Mouse (Mus musculus) megakaryocyte, embryonic 14.5 days (primary cell): Measurements from ENCODE around the gene Slc39a11. TPM values are rescaled to one million over a fixed set of nuclear protein-coding genes. Genes with fewer than 3 reads are reported as not detected.
"Not testable (repeated sequence)": the region's sequence is repeated elsewhere in the genome, so short reads cannot be mapped to it uniquely, and the experiment has no call there.

Source experiments
- H3K27me3 ChIP-seq: replicated peaks from 2 replicates; pipeline ENCODE3; 2012; ENCODE audit warnings: inconsistent platforms
- H3K36me3 ChIP-seq: replicated peaks from 2 replicates; pipeline ENCODE3; 2012; ENCODE audit warnings: low read length, inconsistent platforms, mixed read lengths
- H3K4me1 ChIP-seq: 2 replicates; pipeline ENCODE4 v1.6.1; 2012; ENCODE audit warnings: inconsistent platforms
- H3K4me3 ChIP-seq: replicated peaks from 2 replicates; pipeline ENCODE3; 2012; ENCODE audit warnings: moderate library complexity, mild to moderate bottlenecking, inconsistent platforms
- H3K9me3 ChIP-seq: 2 replicates; pipeline ENCODE4 v1.6.1; 2012; ENCODE audit warnings: inconsistent platforms
- FLI1 ChIP-seq: IDR thresholded peaks from 2 replicates; pipeline ENCODE4 v1.6.1; 2012; ENCODE audit warnings: low read length, inconsistent platforms, mixed read lengths
- GATA1 ChIP-seq: IDR thresholded peaks from 3 replicates; pipeline ENCODE4 v1.6.1; 2012; ENCODE audit warnings: mixed read lengths, low read length, inconsistent platforms, borderline replicate concordance
- polyA plus RNA-seq: library from polyadenylated mRNA; stranded (reverse); fragments of >175 nt; gene quantifications from 2 replicates; pipeline ENCODE4 v1.2.3, GENCODE M21; 2012; ENCODE audit warnings: low replicate concordance; ENCODE audit not compliant: insufficient read depth

The Slc39a11 gene
- polyA plus RNA-seq, 1 experiment = 20.6 TPM

GRCm38 (mm10) chr11:113572641-113573040 lies 77.2 kb downstream of the Slc39a11 start:
- H3K4me1 ChIP-seq = peaks cover 3% of the 10 kb centered on the region; the same call in 1 of the 2 replicates
- peaks cover 12% of the 10 kb centered on the region for H3K27me3 ChIP-seq
- H3K9me3 ChIP-seq = no peaks in the 10 kb centered on the region
- TF ChIP-seq GATA1 (no peak), FLI1 (no peak)
- H3K4me3 ChIP-seq = no peak overlapping the region
- no peaks in the 10 kb centered on the region for H3K36me3 ChIP-seq

GRCm38 (mm10) chr11:113571616-113572015 lies 78.3 kb downstream of the Slc39a11 start:
- Histone ChIP-seq H3K27me3 (peaks cover 12% of the 10 kb centered on the region), H3K9me3 (no peaks in the 10 kb centered on the region), H3K4me3 (no peak overlapping the region), H3K4me1 (peaks cover 3% of the 10 kb centered on the region; the same call in 1 of the 2 replicates), H3K36me3 (no peaks in the 10 kb centered on the region)
- TF ChIP-seq GATA1 (no peak), FLI1 (no peak)

- no peaks in the 10 kb centered on the region for H3K9me3 ChIP-seq
- H3K27me3 ChIP-seq = peaks cover 12% of the 10 kb centered on the region
- no peaks in the 10 kb centered on the region for H3K36me3 ChIP-seq
- peaks cover 23% of the 10 kb centered on the region for H3K4me1 ChIP-seq
- H3K4me3 ChIP-seq = no peak overlapping the region
- TF ChIP-seq FLI1 = no peak
- no peak for TF ChIP-seq GATA1
Measured at GRCm38 (mm10) chr11:113568999-113569398, 80.9 kb downstream of the Slc39a11 start.

- not testable (repeated sequence) for H3K4me3 ChIP-seq, H3K36me3 ChIP-seq, H3K9me3 ChIP-seq, H3K27me3 ChIP-seq
- H3K4me1 ChIP-seq = peaks cover 21% of the 10 kb centered on the region
Measured at GRCm38 (mm10) chr11:113567926-113568325, 82.0 kb downstream of the Slc39a11 start.

GRCm38 (mm10) chr11:113565006-113565995 lies 84.6 kb downstream of the Slc39a11 start:
- H3K27me3 ChIP-seq = peaks cover 5% of the 10 kb centered on the region
- TF ChIP-seq FLI1 (no peak), GATA1 (no peak)
- peak overlapping the region; percentile 94 for H3K4me3 ChIP-seq
- no peaks in the 10 kb centered on the region for H3K9me3 ChIP-seq
- peaks cover 21% of the 10 kb centered on the region for H3K4me1 ChIP-seq
- H3K36me3 ChIP-seq = peaks cover 18% of the 10 kb centered on the region

DNA sequence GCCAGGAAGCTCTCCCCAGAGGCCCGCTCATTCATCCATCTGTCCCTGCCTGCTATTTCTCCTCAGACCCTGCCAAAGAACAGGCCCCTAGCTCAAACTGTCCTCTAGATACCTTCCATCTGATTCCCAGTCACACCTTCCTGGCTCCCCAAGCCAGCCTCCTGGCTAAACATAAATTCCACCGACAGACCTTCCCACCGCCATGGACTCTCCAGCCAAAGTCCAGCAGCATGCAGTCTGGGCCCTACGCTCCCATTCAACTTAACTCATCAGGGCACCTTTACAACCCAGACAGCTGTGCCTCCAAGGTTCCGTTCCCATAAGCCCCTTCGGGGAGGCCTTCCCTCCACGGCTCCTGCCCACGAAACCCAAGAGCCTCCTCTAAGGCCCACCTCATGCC lies 87.6 kb downstream of the Slc39a11 start:
- H3K9me3 ChIP-seq = no peaks in the 10 kb centered on the region
- H3K27me3 ChIP-seq = no peaks in the 10 kb centered on the region
- H3K36me3 ChIP-seq = peaks cover 45% of the 10 kb centered on the region
- no peak overlapping the region for H3K4me3 ChIP-seq
- TF ChIP-seq FLI1 = no peak
- TF ChIP-seq GATA1 = no peak
- H3K4me1 ChIP-seq = peaks cover 21% of the 10 kb centered on the region

DNA sequence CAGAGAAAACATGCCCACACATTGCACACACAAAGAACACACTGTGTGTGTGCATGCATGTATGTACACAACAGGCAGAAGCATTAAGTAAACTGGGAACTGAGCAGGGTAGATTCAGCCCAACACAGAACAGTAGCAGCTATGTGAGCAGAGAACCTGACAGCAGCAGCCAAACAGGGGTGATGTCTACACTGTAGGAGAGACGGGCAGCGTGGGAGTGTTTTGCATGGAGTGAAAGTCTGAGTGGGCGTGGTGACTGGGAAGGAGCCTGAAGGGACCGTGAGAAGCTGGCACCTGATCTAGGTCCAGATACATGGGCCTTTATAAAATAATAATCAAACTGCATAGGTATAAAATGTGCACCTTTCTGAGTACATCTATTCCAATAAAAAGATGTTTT lies 89.7 kb downstream of the Slc39a11 start:
- Histone ChIP-seq H3K36me3 (peaks cover 65% of the 10 kb centered on the region), H3K27me3 (no peaks in the 10 kb centered on the region), H3K4me3 (no peak overlapping the region), H3K9me3 (no peaks in the 10 kb centered on the region), H3K4me1 (peaks cover 11% of the 10 kb centered on the region)
- TF ChIP-seq FLI1 (no peak), GATA1 (no peak)

GRCm38 (mm10) chr11:113558505-113558904 lies 91.4 kb downstream of the Slc39a11 start:
- no peaks in the 10 kb centered on the region for H3K27me3 ChIP-seq
- no peak overlapping the region for H3K4me3 ChIP-seq
- no peaks in the 10 kb centered on the region for H3K4me1 ChIP-seq
- H3K9me3 ChIP-seq = no peaks in the 10 kb centered on the region
- TF ChIP-seq FLI1 (no peak), GATA1 (no peak)
- peaks cover 72% of the 10 kb centered on the region for H3K36me3 ChIP-seq

GRCm38 (mm10) chr11:113556142-113556541 lies 93.7 kb downstream of the Slc39a11 start:
- TF ChIP-seq GATA1 = no peak
- no peak for TF ChIP-seq FLI1
- Histone ChIP-seq H3K9me3 (no peaks in the 10 kb centered on the region), H3K27me3 (no peaks in the 10 kb centered on the region), H3K36me3 (peaks cover 72% of the 10 kb centered on the region), H3K4me1 (no peaks in the 10 kb centered on the region), H3K4me3 (no peak overlapping the region)

GRCm38 (mm10) chr11:113554701-113555360 lies 95.0 kb downstream of the Slc39a11 start:
- no peaks in the 10 kb centered on the region for H3K4me1 ChIP-seq
- no peaks in the 10 kb centered on the region for H3K27me3 ChIP-seq
- TF ChIP-seq GATA1 = no peak
- TF ChIP-seq FLI1 = no peak
- H3K4me3 ChIP-seq = no peak overlapping the region
- no peaks in the 10 kb centered on the region for H3K9me3 ChIP-seq
- H3K36me3 ChIP-seq = peaks cover 66% of the 10 kb centered on the region
